Mouse (Mus musculus) kidney, embryonic 16.5 days (tissue): ENCODE data around the gene Map3k15. TPM values are rescaled to one million over a fixed set of nuclear protein-coding genes. Genes with fewer than 3 reads are reported as not detected.

Source experiments
- ATAC-seq: fragments of 200-750 bp; cut with Nextera tagmentation; 2 replicates; pipeline ENCODE4 v1.8.0; 2017; ENCODE audit warnings: moderate TSS enrichment; ENCODE audit not compliant: low FRiP score, low TSS enrichment
- H3K27ac ChIP-seq: fragments of 300-500 bp; sonication (generic); 2 replicates; pipeline ENCODE4 v1.5.1; 2014; ENCODE audit warnings: low read length
- H3K27me3 ChIP-seq: fragments of 300-500 bp; sonication (generic); 2 replicates; pipeline ENCODE4 v1.6.1; 2014; ENCODE audit warnings: low read length, control low read depth, mixed read lengths; ENCODE audit not compliant: insufficient read depth
- H3K36me3 ChIP-seq: fragments of 300-500 bp; sonication (generic); 2 replicates; pipeline ENCODE4 v1.6.1; 2014; ENCODE audit warnings: low read length, control low read depth, mixed read lengths; ENCODE audit not compliant: insufficient read depth
- H3K4me1 ChIP-seq: fragments of 300-500 bp; sonication (generic); 2 replicates; pipeline ENCODE4 v1.6.1; 2014; ENCODE audit warnings: low read length, control low read depth, mixed read lengths; ENCODE audit not compliant: insufficient read depth
- H3K4me2 ChIP-seq: fragments of 300-500 bp; sonication (generic); replicated peaks from 2 replicates; pipeline ENCODE4 v1.6.1; 2014; ENCODE audit warnings: low read depth, low read length
- H3K4me3 ChIP-seq: fragments of 300-500 bp; sonication (generic); 2 replicates; pipeline ENCODE4 v1.5.1; 2014; ENCODE audit warnings: mild to moderate bottlenecking, low read length
- H3K9ac ChIP-seq: fragments of 300-500 bp; sonication (generic); replicated peaks from 2 replicates; pipeline ENCODE4 v1.6.1; 2014; ENCODE audit warnings: low read length
- H3K9me3 ChIP-seq: fragments of 300-500 bp; sonication (generic); 2 replicates; pipeline ENCODE4 v1.6.1; 2016; ENCODE audit warnings: low read length, control low read depth
- WGBS: fragments of 180-500 bp; shearing (Covaris S2); extraction: QIAGEN DNeasy Blood & Tissue Kit; methylation state at CpG from one replicate; pipeline ENCODE4 v1.1.7; 2014; 5-methylcytosine and 5-hydroxymethylcytosine counted together
- polyA plus RNA-seq: library from polyadenylated mRNA; unstranded; fragments of >200 nt; fragmentation: Nextera tagmentation; extraction: Ambion mirVana; gene quantifications from 2 replicates; pipeline ENCODE4 v1.2.1, GENCODE M21; 2015

Gene Map3k15
- polyA plus RNA-seq, 1 experiment from 2014 or later, result 0.39 TPM

- no peaks in the 10 kb centered on the region for H3K36me3 ChIP-seq
- H3K9ac ChIP-seq, result no peak overlapping the region
- H3K4me1 ChIP-seq, result no peaks in the 10 kb centered on the region
- no peak for ATAC-seq
- no peak overlapping the region for H3K4me2 ChIP-seq
- H3K9me3 ChIP-seq, result no peaks in the 10 kb centered on the region
- H3K27ac ChIP-seq, result no peak overlapping the region
- no peaks in the 10 kb centered on the region; the same call in 1 of the 2 replicates for H3K27me3 ChIP-seq
- no peak overlapping the region for H3K4me3 ChIP-seq
Measured at GRCm38 (mm10) chrX:160116074-160116473, 127.8 kb downstream of the Map3k15 start.

- Histone ChIP-seq H3K36me3 (no peaks in the 10 kb centered on the region), H3K27me3 (no peaks in the 10 kb centered on the region; the same call in 1 of the 2 replicates), H3K9ac (no peak overlapping the region), H3K27ac (no peak overlapping the region), H3K4me1 (no peaks in the 10 kb centered on the region), H3K4me2 (no peak overlapping the region), H3K4me3 (no peak overlapping the region), H3K9me3 (no peaks in the 10 kb centered on the region)
- WGBS, result 84% methylated on average over 3 of the region's 3 CpGs
- ATAC-seq, result peak; percentile 51; the same call in 1 of the 2 replicates
Measured at GRCm38 (mm10) chrX:160116658-160117057, 128.4 kb downstream of the Map3k15 start.

GRCm38 (mm10) chrX:160134136-160134843 lies 146.1 kb downstream of the Map3k15 start:
- no peak for ATAC-seq
- no peak overlapping the region for H3K4me2 ChIP-seq
- peaks cover 8% of the 10 kb centered on the region; the same call in 1 of the 2 replicates for H3K27me3 ChIP-seq
- no peak overlapping the region for H3K27ac ChIP-seq
- H3K9me3 ChIP-seq, result no peaks in the 10 kb centered on the region
- 0 out of 2 replicates have a peak, but pooled peaks cover 8% of the 10 kb centered on the region for H3K4me1 ChIP-seq
- H3K4me3 ChIP-seq, result no peak overlapping the region
- H3K9ac ChIP-seq, result no peak overlapping the region
- H3K36me3 ChIP-seq, result peaks cover 10% of the 10 kb centered on the region; the same call in 1 of the 2 replicates
- 88% methylated on average over 11 of the region's 11 CpGs for WGBS

- Histone ChIP-seq H3K4me3 (peak overlapping the region; percentile 33; the same call in 1 of the 2 replicates), H3K4me1 (0 out of 2 replicates have a peak, but pooled peaks cover 8% of the 10 kb centered on the region), H3K27me3 (peaks cover 10% of the 10 kb centered on the region; the same call in 1 of the 2 replicates), H3K9ac (no peak overlapping the region), H3K4me2 (peak overlapping the region; percentile 62), H3K9me3 (no peaks in the 10 kb centered on the region), H3K27ac (no peak overlapping the region), H3K36me3 (peaks cover 7% of the 10 kb centered on the region; the same call in 1 of the 2 replicates)
- 46% methylated on average over 6 of the region's 6 CpGs for WGBS
- ATAC-seq, result no peak
Measured at GRCm38 (mm10) chrX:160135719-160136118, 147.5 kb downstream of the Map3k15 start.

GRCm38 (mm10) chrX:160136153-160136552 lies 147.9 kb downstream of the Map3k15 start:
- H3K36me3 ChIP-seq, result peaks cover 7% of the 10 kb centered on the region; the same call in 1 of the 2 replicates
- WGBS, result 38% methylated on average over 5 of the region's 5 CpGs

GRCm38 (mm10) chrX:160137177-160137860 lies 149.1 kb downstream of the Map3k15 start:
- Histone ChIP-seq H3K4me2 (peak overlapping the region; percentile 62), H3K27ac (peak overlapping the region; percentile 96), H3K9me3 (no peaks in the 10 kb centered on the region), H3K9ac (peak overlapping the region; percentile 75), H3K27me3 (peaks cover 10% of the 10 kb centered on the region; the same call in 1 of the 2 replicates), H3K36me3 (no peaks in the 10 kb centered on the region), H3K4me3 (peak overlapping the region; percentile 67), H3K4me1 (0 out of 2 replicates have a peak, but pooled peaks cover 8% of the 10 kb centered on the region)
- WGBS, result 30% methylated on average over 18 of the region's 18 CpGs
- peak; percentile 16; the same call in 1 of the 2 replicates for ATAC-seq

More at GRCm38 (mm10) chrX:160136153-160136552, 147.9 kb downstream of the Map3k15 start:
- peak overlapping the region; percentile 33 for H3K4me3 ChIP-seq
- no peak overlapping the region for H3K27ac ChIP-seq
- ATAC-seq, result no peak
- H3K4me2 ChIP-seq, result peak overlapping the region; percentile 62
- peaks cover 10% of the 10 kb centered on the region; the same call in 1 of the 2 replicates for H3K27me3 ChIP-seq
- H3K9me3 ChIP-seq, result no peaks in the 10 kb centered on the region
- H3K4me1 ChIP-seq, result 0 out of 2 replicates have a peak, but pooled peaks cover 8% of the 10 kb centered on the region
- H3K9ac ChIP-seq, result no peak overlapping the region; the same call in 1 of the 2 replicates

- peaks cover 10% of the 10 kb centered on the region; the same call in 1 of the 2 replicates for H3K27me3 ChIP-seq
- 24% methylated on average over 56 of the region's 67 CpGs for WGBS
- peak within 1 kb of the TSS; percentile 62 for H3K4me2 ChIP-seq
- peak within 1 kb of the TSS; percentile 75 for H3K9ac ChIP-seq
- peak; percentile 98 for ATAC-seq
- H3K9me3 ChIP-seq, result no peaks in the 10 kb centered on the region
- peak within 1 kb of the TSS; percentile 67 for H3K4me3 ChIP-seq
- no peaks in the 10 kb centered on the region for H3K36me3 ChIP-seq
- peak within 1 kb of the TSS; percentile 96 for H3K27ac ChIP-seq
- H3K4me1 ChIP-seq, result 0 out of 2 replicates have a peak, but pooled peaks cover 8% of the 10 kb centered on the region
Measured at GRCm38 (mm10) chrX:160137861-160138717, 149.9 kb downstream of the Map3k15 start, which contains the start of gene Pdha1. Gene Pdha1, minus strand, starts transcription at chrX:160138413.

- ATAC-seq, result no peak
- no peak overlapping the region for H3K27ac ChIP-seq
- no peaks in the 10 kb centered on the region; the same call in 1 of the 2 replicates for H3K27me3 ChIP-seq
- no peak overlapping the region for H3K9ac ChIP-seq
- H3K4me1 ChIP-seq, result no peaks in the 10 kb centered on the region
- H3K36me3 ChIP-seq, result no peaks in the 10 kb centered on the region
- no peak overlapping the region for H3K4me3 ChIP-seq
- WGBS, result 88% methylated on average over 4 of the region's 4 CpGs
- no peak overlapping the region for H3K4me2 ChIP-seq
- H3K9me3 ChIP-seq, result no peaks in the 10 kb centered on the region
Measured at GRCm38 (mm10) chrX:160146806-160147205, 158.6 kb downstream of the Map3k15 start.

GRCm38 (mm10) chrX:160147406-160147805 lies 159.2 kb downstream of the Map3k15 start:
- Histone ChIP-seq H3K4me2 (no peak overlapping the region), H3K4me1 (no peaks in the 10 kb centered on the region), H3K9me3 (no peaks in the 10 kb centered on the region), H3K27ac (no peak overlapping the region), H3K4me3 (no peak overlapping the region), H3K27me3 (no peaks in the 10 kb centered on the region; the same call in 1 of the 2 replicates), H3K9ac (no peak overlapping the region), H3K36me3 (no peaks in the 10 kb centered on the region)
- WGBS, result 85% methylated on average over 3 of the region's 3 CpGs
- ATAC-seq, result no peak
